Mouse (Mus musculus): ENCODE measurements around the gene Akain1.

GRCm38 (mm10) chr17:69506070-69506469 is 66.9 kb downstream of the Akain1 start:
- TF ChIP-seq CTCF (IDR thresholded peaks at IDR 0.05; ENCODE audit: low read depth) (peak; percentile 37), EP300 (IDR thresholded peaks at IDR 0.05; ENCODE audit: low read depth) (no peak)

Data from heart, postnatal 0 days (tissue).